Mouse (Mus musculus): ENCODE measurements around the gene Nup153. TPM values are rescaled to one million over a fixed set of nuclear protein-coding genes. Genes with fewer than 3 reads are reported as not detected.

Gene Nup153
- polyA plus RNA-seq, 1 experiment from 2014 or later, result 7.0 TPM

GRCm38 (mm10) chr13:46752566-46753229 lies 25.0 kb upstream of the Nup153 start:
- no peaks in the 10 kb centered on the region for H3K9me3 ChIP-seq (ENCODE audit: control insufficient read depth, low read length)
- H3K4me3 ChIP-seq (ENCODE audit: low read depth, low read length), result no peak overlapping the region
- H3K4me2 ChIP-seq (replicated peaks; ENCODE audit: low read depth), result no peak overlapping the region
- ATAC-seq (ENCODE audit: low FRiP score, low TSS enrichment) (peak; percentile 86), DNase-seq (ENCODE audit: low spot score) (peak; percentile 39)
- H3K4me1 ChIP-seq (replicated peaks; ENCODE audit: control insufficient read depth, insufficient read depth), result no peaks in the 10 kb centered on the region
- no peaks in the 10 kb centered on the region for H3K27me3 ChIP-seq (ENCODE audit: control insufficient read depth, insufficient read depth, low read length)
- H3K36me3 ChIP-seq (ENCODE audit: control insufficient read depth, insufficient read depth, low read length), result peaks cover 12% of the 10 kb centered on the region; the same call in 1 of the 2 replicates
- 60% methylated on average over 13 of the region's 13 CpGs for WGBS
- H3K27ac ChIP-seq (replicated peaks), result 0 out of 2 replicates have a peak overlapping the region, but pooled peaks have one; percentile 5
- TF ChIP-seq EP300 (optimal IDR thresholded peaks at IDR 0.05) (no peak), CTCF (IDR thresholded peaks at IDR 0.05; ENCODE audit: low read depth) (no peak)
- H3K9ac ChIP-seq (ENCODE audit: low read length), result no peak overlapping the region

GRCm38 (mm10) chr13:46748138-46748873 lies 20.6 kb upstream of the Nup153 start:
- TF ChIP-seq CTCF (IDR thresholded peaks at IDR 0.05; ENCODE audit: low read depth) (no peak), EP300 (optimal IDR thresholded peaks at IDR 0.05) (no peak)
- Histone ChIP-seq H3K27me3 (ENCODE audit: control insufficient read depth, insufficient read depth, low read length) (no peaks in the 10 kb centered on the region), H3K4me3 (ENCODE audit: low read depth, low read length) (no peak overlapping the region), H3K4me1 (replicated peaks; ENCODE audit: control insufficient read depth, insufficient read depth) (no peaks in the 10 kb centered on the region), H3K36me3 (ENCODE audit: control insufficient read depth, insufficient read depth, low read length) (peaks cover 12% of the 10 kb centered on the region; the same call in 1 of the 2 replicates), H3K9ac (ENCODE audit: low read length) (no peak overlapping the region), H3K27ac (replicated peaks) (no peak overlapping the region), H3K9me3 (ENCODE audit: control insufficient read depth, low read length) (no peaks in the 10 kb centered on the region), H3K4me2 (replicated peaks; ENCODE audit: low read depth) (no peak overlapping the region)
- 73% methylated on average over 5 of the region's 5 CpGs for WGBS
- DNase-seq (ENCODE audit: low spot score) (no peak), ATAC-seq (ENCODE audit: low FRiP score, low TSS enrichment) (no peak)

GRCm38 (mm10) chr13:46743821-46744220 lies 16.1 kb upstream of the Nup153 start:
- Histone ChIP-seq H3K4me2 (replicated peaks; ENCODE audit: low read depth) (no peak overlapping the region), H3K9me3 (ENCODE audit: control insufficient read depth, low read length) (no peaks in the 10 kb centered on the region), H3K9ac (ENCODE audit: low read length) (no peak overlapping the region), H3K4me3 (ENCODE audit: low read depth, low read length) (no peak overlapping the region), H3K27me3 (ENCODE audit: control insufficient read depth, insufficient read depth, low read length) (no peaks in the 10 kb centered on the region), H3K4me1 (replicated peaks; ENCODE audit: control insufficient read depth, insufficient read depth) (no peaks in the 10 kb centered on the region), H3K36me3 (ENCODE audit: control insufficient read depth, insufficient read depth, low read length) (no peaks in the 10 kb centered on the region), H3K27ac (replicated peaks) (no peak overlapping the region)
- WGBS, result 73% methylated on average over 8 of the region's 8 CpGs
- TF ChIP-seq CTCF (IDR thresholded peaks at IDR 0.05; ENCODE audit: low read depth), result no peak
- DNase-seq (ENCODE audit: low spot score), result no peak
- ATAC-seq (ENCODE audit: low FRiP score, low TSS enrichment), result no peak

GRCm38 (mm10) chr13:46742367-46742766 lies 14.6 kb upstream of the Nup153 start:
- Histone ChIP-seq H3K9ac (ENCODE audit: low read length) (no peak overlapping the region), H3K9me3 (ENCODE audit: control insufficient read depth, low read length) (no peaks in the 10 kb centered on the region), H3K4me3 (ENCODE audit: low read depth, low read length) (no peak overlapping the region), H3K27me3 (ENCODE audit: control insufficient read depth, insufficient read depth, low read length) (no peaks in the 10 kb centered on the region), H3K27ac (replicated peaks) (no peak overlapping the region), H3K4me2 (replicated peaks; ENCODE audit: low read depth) (no peak overlapping the region), H3K36me3 (ENCODE audit: control insufficient read depth, insufficient read depth, low read length) (no peaks in the 10 kb centered on the region), H3K4me1 (replicated peaks; ENCODE audit: control insufficient read depth, insufficient read depth) (no peaks in the 10 kb centered on the region)
- ATAC-seq (ENCODE audit: low FRiP score, low TSS enrichment) (peak; percentile 60; the same call in 1 of the 2 replicates), DNase-seq (ENCODE audit: low spot score) (no peak)
- no peak for TF ChIP-seq EP300 (optimal IDR thresholded peaks at IDR 0.05)
- 53% methylated on average over 2 of the region's 2 CpGs for WGBS

GRCm38 (mm10) chr13:46739426-46739825 lies 11.7 kb upstream of the Nup153 start:
- Histone ChIP-seq H3K9ac (ENCODE audit: low read length) (no peak overlapping the region), H3K4me2 (replicated peaks; ENCODE audit: low read depth) (no peak overlapping the region), H3K4me3 (ENCODE audit: low read depth, low read length) (no peak overlapping the region), H3K36me3 (ENCODE audit: control insufficient read depth, insufficient read depth, low read length) (no peaks in the 10 kb centered on the region), H3K27ac (replicated peaks) (no peak overlapping the region), H3K27me3 (ENCODE audit: control insufficient read depth, insufficient read depth, low read length) (no peaks in the 10 kb centered on the region), H3K9me3 (ENCODE audit: control insufficient read depth, low read length) (no peaks in the 10 kb centered on the region), H3K4me1 (replicated peaks; ENCODE audit: control insufficient read depth, insufficient read depth) (no peaks in the 10 kb centered on the region)
- no peak for TF ChIP-seq CTCF (IDR thresholded peaks at IDR 0.05; ENCODE audit: low read depth)
- no peak for TF ChIP-seq EP300 (optimal IDR thresholded peaks at IDR 0.05)
- no peak for DNase-seq (ENCODE audit: low spot score)
- ATAC-seq (ENCODE audit: low FRiP score, low TSS enrichment), result no peak
- 75% methylated on average over 7 of the region's 7 CpGs for WGBS

- Histone ChIP-seq H3K36me3 (ENCODE audit: control insufficient read depth, insufficient read depth, low read length) (no peaks in the 10 kb centered on the region), H3K27ac (replicated peaks) (no peak overlapping the region), H3K4me3 (ENCODE audit: low read depth, low read length) (no peak overlapping the region), H3K4me1 (replicated peaks; ENCODE audit: control insufficient read depth, insufficient read depth) (no peaks in the 10 kb centered on the region), H3K9me3 (ENCODE audit: control insufficient read depth, low read length) (no peaks in the 10 kb centered on the region), H3K27me3 (ENCODE audit: control insufficient read depth, insufficient read depth, low read length) (no peaks in the 10 kb centered on the region), H3K4me2 (replicated peaks; ENCODE audit: low read depth) (no peak overlapping the region), H3K9ac (ENCODE audit: low read length) (no peak overlapping the region)
- DNase-seq (ENCODE audit: low spot score) (no peak), ATAC-seq (ENCODE audit: low FRiP score, low TSS enrichment) (no peak)
- no peak for TF ChIP-seq CTCF (IDR thresholded peaks at IDR 0.05; ENCODE audit: low read depth)
- TF ChIP-seq EP300 (optimal IDR thresholded peaks at IDR 0.05), result no peak
- 80% methylated on average over 4 of the region's 4 CpGs for WGBS
Observed at GRCm38 (mm10) chr13:46737482-46737881, 9.7 kb upstream of the Nup153 start.
